Mouse (Mus musculus): ENCODE data around the gene Alcam. TPM values are rescaled to one million over a fixed set of nuclear protein-coding genes. Genes with fewer than 3 reads are reported as not detected.

The Alcam gene
- polyA plus RNA-seq, 1 experiment = 1.9 TPM

GRCm38 (mm10) chr16:52430073-52430472, 23.8 kb downstream of the Alcam start:
- H3K27ac ChIP-seq (ENCODE audit: control insufficient read depth, insufficient read depth, low read depth, low read length) = no peak overlapping the region
- no peak overlapping the region for H3K4me3 ChIP-seq (ENCODE audit: control insufficient read depth, low read depth, low read length)
- H3K36me3 ChIP-seq (ENCODE audit: control insufficient read depth, insufficient read depth, low read length) = no peaks in the 10 kb centered on the region
- no peak for TF ChIP-seq POLR2A (IDR thresholded peaks at IDR 0.05; ENCODE audit: control insufficient read depth, low read depth, low read length)
- TF ChIP-seq CTCF (IDR thresholded peaks at IDR 0.05; ENCODE audit: control insufficient read depth, insufficient read depth, insufficient replicate concordance, low read depth, low read length) = no peak
- H3K4me1 ChIP-seq (ENCODE audit: control insufficient read depth, insufficient read depth, low read length) = no peaks in the 10 kb centered on the region
- H3K27me3 ChIP-seq (ENCODE audit: control insufficient read depth, insufficient read depth, low read length) = no peaks in the 10 kb centered on the region

- Histone ChIP-seq H3K4me1 (ENCODE audit: control insufficient read depth, insufficient read depth, low read length) (no peaks in the 10 kb centered on the region), H3K36me3 (ENCODE audit: control insufficient read depth, insufficient read depth, low read length) (no peaks in the 10 kb centered on the region), H3K27me3 (ENCODE audit: control insufficient read depth, insufficient read depth, low read length) (no peaks in the 10 kb centered on the region), H3K4me3 (ENCODE audit: control insufficient read depth, low read depth, low read length) (no peak overlapping the region), H3K27ac (ENCODE audit: control insufficient read depth, insufficient read depth, low read depth, low read length) (no peak overlapping the region)
- TF ChIP-seq POLR2A (IDR thresholded peaks at IDR 0.05; ENCODE audit: control insufficient read depth, low read depth, low read length) = no peak
- no peak for TF ChIP-seq CTCF (IDR thresholded peaks at IDR 0.05; ENCODE audit: control insufficient read depth, insufficient read depth, insufficient replicate concordance, low read depth, low read length)
Observed at GRCm38 (mm10) chr16:52429661-52430060, 24.2 kb downstream of the Alcam start.

GRCm38 (mm10) chr16:52428505-52428904, 25.4 kb downstream of the Alcam start:
- TF ChIP-seq POLR2A (IDR thresholded peaks at IDR 0.05; ENCODE audit: control insufficient read depth, low read depth, low read length) = no peak
- TF ChIP-seq CTCF (IDR thresholded peaks at IDR 0.05; ENCODE audit: control insufficient read depth, insufficient read depth, insufficient replicate concordance, low read depth, low read length) = no peak

DNA sequence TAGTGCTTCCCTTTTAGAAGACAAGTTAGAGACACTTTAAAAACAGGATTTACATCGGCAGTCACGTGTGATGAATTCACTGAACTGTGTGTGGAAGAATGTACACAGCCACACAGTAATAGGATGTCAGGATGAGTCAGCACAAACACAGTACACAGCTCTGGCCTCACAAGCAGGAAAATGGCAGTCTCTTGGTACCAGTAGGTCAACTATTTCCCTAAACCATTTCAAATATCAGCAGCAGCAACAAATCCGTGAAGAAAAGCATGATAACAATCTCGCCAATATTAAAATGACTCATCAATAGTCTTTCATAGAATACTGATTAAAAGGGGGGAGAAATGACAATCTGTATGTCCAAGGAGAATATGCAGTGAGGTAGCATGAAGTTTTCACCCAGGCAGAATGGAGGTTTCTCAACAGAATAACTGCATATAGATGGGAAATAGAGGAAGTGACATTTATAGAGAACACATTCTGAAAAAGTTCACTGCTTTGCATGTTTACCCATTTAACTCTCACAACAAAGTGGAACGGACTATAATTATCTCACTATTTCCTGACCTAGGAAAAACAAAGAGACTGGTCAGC, 35.2 kb downstream of the Alcam start:
- Histone ChIP-seq H3K36me3 (ENCODE audit: control insufficient read depth, insufficient read depth, low read length) (no peaks in the 10 kb centered on the region), H3K27me3 (ENCODE audit: control insufficient read depth, insufficient read depth, low read length) (no peaks in the 10 kb centered on the region), H3K4me1 (ENCODE audit: control insufficient read depth, insufficient read depth, low read length) (no peaks in the 10 kb centered on the region), H3K27ac (ENCODE audit: control insufficient read depth, insufficient read depth, low read depth, low read length) (no peak overlapping the region), H3K4me3 (ENCODE audit: control insufficient read depth, low read depth, low read length) (no peak overlapping the region)
- no peak for TF ChIP-seq POLR2A (IDR thresholded peaks at IDR 0.05; ENCODE audit: control insufficient read depth, low read depth, low read length)
- TF ChIP-seq CTCF (IDR thresholded peaks at IDR 0.05; ENCODE audit: control insufficient read depth, insufficient read depth, insufficient replicate concordance, low read depth, low read length) = no peak

More at GRCm38 (mm10) chr16:52428505-52428904, 25.4 kb downstream of the Alcam start:
- Histone ChIP-seq H3K36me3 (ENCODE audit: control insufficient read depth, insufficient read depth, low read length) (no peaks in the 10 kb centered on the region), H3K27me3 (ENCODE audit: control insufficient read depth, insufficient read depth, low read length) (no peaks in the 10 kb centered on the region), H3K27ac (ENCODE audit: control insufficient read depth, insufficient read depth, low read depth, low read length) (no peak overlapping the region), H3K4me1 (ENCODE audit: control insufficient read depth, insufficient read depth, low read length) (no peaks in the 10 kb centered on the region), H3K4me3 (ENCODE audit: control insufficient read depth, low read depth, low read length) (no peak overlapping the region)

- no peaks in the 10 kb centered on the region for H3K36me3 ChIP-seq (ENCODE audit: control insufficient read depth, insufficient read depth, low read length)
- no peak overlapping the region for H3K4me3 ChIP-seq (ENCODE audit: control insufficient read depth, low read depth, low read length)
- no peaks in the 10 kb centered on the region for H3K27me3 ChIP-seq (ENCODE audit: control insufficient read depth, insufficient read depth, low read length)
- no peak overlapping the region for H3K27ac ChIP-seq (ENCODE audit: control insufficient read depth, insufficient read depth, low read depth, low read length)
- no peak for TF ChIP-seq POLR2A (IDR thresholded peaks at IDR 0.05; ENCODE audit: control insufficient read depth, low read depth, low read length)
- TF ChIP-seq CTCF (IDR thresholded peaks at IDR 0.05; ENCODE audit: control insufficient read depth, insufficient read depth, insufficient replicate concordance, low read depth, low read length) = no peak
- no peaks in the 10 kb centered on the region for H3K4me1 ChIP-seq (ENCODE audit: control insufficient read depth, insufficient read depth, low read length)
Observed at GRCm38 (mm10) chr16:52417982-52418381, 35.9 kb downstream of the Alcam start.

- Histone ChIP-seq H3K36me3 (ENCODE audit: control insufficient read depth, insufficient read depth, low read length) (no peaks in the 10 kb centered on the region), H3K4me3 (ENCODE audit: control insufficient read depth, low read depth, low read length) (no peak overlapping the region), H3K27ac (ENCODE audit: control insufficient read depth, insufficient read depth, low read depth, low read length) (no peak overlapping the region), H3K4me1 (ENCODE audit: control insufficient read depth, insufficient read depth, low read length) (no peaks in the 10 kb centered on the region), H3K27me3 (ENCODE audit: control insufficient read depth, insufficient read depth, low read length) (no peaks in the 10 kb centered on the region)
- no peak for TF ChIP-seq POLR2A (IDR thresholded peaks at IDR 0.05; ENCODE audit: control insufficient read depth, low read depth, low read length)
- TF ChIP-seq CTCF (IDR thresholded peaks at IDR 0.05; ENCODE audit: control insufficient read depth, insufficient read depth, insufficient replicate concordance, low read depth, low read length) = no peak
Observed at GRCm38 (mm10) chr16:52417146-52417545, 36.7 kb downstream of the Alcam start.

DNA sequence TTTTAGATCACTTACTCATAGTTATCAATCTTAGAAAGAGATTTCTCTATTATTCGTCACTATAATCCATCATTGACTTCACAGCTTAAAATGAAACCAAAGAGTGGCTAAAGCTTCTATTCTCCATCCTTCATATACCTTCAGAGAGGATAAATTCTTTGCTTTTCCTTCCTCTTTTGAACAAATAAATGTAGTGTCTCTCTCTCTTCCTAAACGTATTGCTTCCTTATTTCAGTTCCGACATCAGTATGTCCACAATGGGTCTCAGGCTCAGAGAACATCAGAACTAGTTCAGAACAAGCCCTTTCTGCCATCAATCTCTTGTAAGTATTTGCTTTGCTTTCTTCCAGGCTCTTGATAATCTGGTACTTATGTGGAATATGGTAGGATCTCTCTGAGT, 40.2 kb downstream of the Alcam start:
- TF ChIP-seq CTCF (IDR thresholded peaks at IDR 0.05; ENCODE audit: control insufficient read depth, insufficient read depth, insufficient replicate concordance, low read depth, low read length) (no peak), POLR2A (IDR thresholded peaks at IDR 0.05; ENCODE audit: control insufficient read depth, low read depth, low read length) (no peak)
- H3K4me1 ChIP-seq (ENCODE audit: control insufficient read depth, insufficient read depth, low read length) = no peaks in the 10 kb centered on the region
- no peak overlapping the region for H3K27ac ChIP-seq (ENCODE audit: control insufficient read depth, insufficient read depth, low read depth, low read length)
- H3K4me3 ChIP-seq (ENCODE audit: control insufficient read depth, low read depth, low read length) = no peak overlapping the region
- no peaks in the 10 kb centered on the region for H3K36me3 ChIP-seq (ENCODE audit: control insufficient read depth, insufficient read depth, low read length)
- no peaks in the 10 kb centered on the region for H3K27me3 ChIP-seq (ENCODE audit: control insufficient read depth, insufficient read depth, low read length)

Data from testis, adult 2 months (tissue).